Mouse (Mus musculus) CD4-positive naive resting alpha-beta T cell, adult 76 days (primary cell): ENCODE data around the gene Tbc1d14. TPM values are rescaled to one million over a fixed set of nuclear protein-coding genes. Genes with fewer than 3 reads are reported as not detected.

Source experiments
- total RNA-seq: library from RNA; stranded (reverse); gene quantifications from one replicate; pipeline ENCODE4 v1.2.4, GENCODE M21; 2023

Gene Tbc1d14
- 90.8 TPM for total RNA-seq

GRCm38 (mm10) chr5:36593176-36593575 is at the start of gene Tbc1d14:
TSS of gene Tbc1d14 (minus strand) at chr5:36593276.

GRCm38 (mm10) chr5:36484171-36484990 is 108.7 kb downstream of the Tbc1d14 start, which contains the start of the genes Tada2b and Ccdc96:
TSS of gene Tada2b (minus strand) at chr5:36484285.
TSS of gene Ccdc96 (plus strand) at chr5:36484588.

GRCm38 (mm10) chr5:36464709-36465661 is 128.1 kb downstream of the Tbc1d14 start, which contains the start of gene Grpel1:
TSS of gene Grpel1 (plus strand) at chr5:36464998.

Other genes starting within 250 kb of the Tbc1d14 start
- 11.3 TPM for gene Sorcs2, start 195.1 kb downstream of the Tbc1d14 start, total RNA-seq
- 32.0 TPM for gene Grpel1, start 128.3 kb downstream of the Tbc1d14 start, total RNA-seq
- 23.4 TPM for gene Tada2b, start 109.0 kb downstream of the Tbc1d14 start, total RNA-seq
- 0.35 TPM for gene Ccdc96, start 108.7 kb downstream of the Tbc1d14 start, total RNA-seq
- gene D5Ertd579e, start 102.7 kb upstream of the Tbc1d14 start, total RNA-seq = 40.7 TPM
- gene Bloc1s4, start 155.4 kb upstream of the Tbc1d14 start, total RNA-seq = 28.3 TPM
- 128 TPM for gene Mrfap1, start 203.5 kb upstream of the Tbc1d14 start, total RNA-seq
- 26.2 TPM for gene Man2b2, start 237.4 kb upstream of the Tbc1d14 start, total RNA-seq